Mouse (Mus musculus) small intestine, adult 2 months (tissue): Measurements from ENCODE around the gene Cela1.

Experiments used
- CTCF ChIP-seq: fragments of 200-500 bp; IDR thresholded peaks from 2 replicates; pipeline ENCODE4 v1.5.1; 2012; ENCODE audit warnings: low read depth, mild to moderate bottlenecking, control low read depth, inconsistent platforms, low read length, moderate library complexity, mixed read lengths; ENCODE audit not compliant: insufficient replicate concordance, insufficient read length; ENCODE audit errors: extremely low read depth
- POLR2A ChIP-seq: fragments of 200-500 bp; IDR thresholded peaks from 2 replicates; pipeline ENCODE4 v1.6.1; 2012; ENCODE audit warnings: low read depth, mild to moderate bottlenecking, control low read depth, inconsistent platforms, low read length, moderate library complexity

DNA sequence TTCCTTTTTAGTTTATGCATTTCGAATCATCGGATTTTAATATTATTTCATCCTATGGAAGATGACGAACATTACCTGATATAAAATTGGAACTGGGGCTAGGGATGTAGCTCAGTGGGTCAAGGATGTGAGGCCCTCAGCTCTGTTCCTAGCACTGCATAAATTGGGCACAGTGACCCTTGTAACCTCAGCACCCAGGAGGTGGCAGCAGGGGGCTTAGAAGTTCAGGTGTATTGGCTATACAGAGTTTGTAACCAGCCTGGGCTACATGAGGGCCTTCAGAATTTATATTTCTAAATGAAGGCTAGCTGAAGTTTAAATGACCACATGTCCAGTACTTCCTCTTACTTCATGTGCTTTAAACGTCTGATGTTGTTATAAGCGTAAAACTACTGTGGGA, 33.7 kb upstream of the Cela1 start:
- TF ChIP-seq POLR2A (no peak), CTCF (no peak)
